Comparison of ENCODE assay signal across 18 mouse cellular contexts in the genomic region with DNA sequence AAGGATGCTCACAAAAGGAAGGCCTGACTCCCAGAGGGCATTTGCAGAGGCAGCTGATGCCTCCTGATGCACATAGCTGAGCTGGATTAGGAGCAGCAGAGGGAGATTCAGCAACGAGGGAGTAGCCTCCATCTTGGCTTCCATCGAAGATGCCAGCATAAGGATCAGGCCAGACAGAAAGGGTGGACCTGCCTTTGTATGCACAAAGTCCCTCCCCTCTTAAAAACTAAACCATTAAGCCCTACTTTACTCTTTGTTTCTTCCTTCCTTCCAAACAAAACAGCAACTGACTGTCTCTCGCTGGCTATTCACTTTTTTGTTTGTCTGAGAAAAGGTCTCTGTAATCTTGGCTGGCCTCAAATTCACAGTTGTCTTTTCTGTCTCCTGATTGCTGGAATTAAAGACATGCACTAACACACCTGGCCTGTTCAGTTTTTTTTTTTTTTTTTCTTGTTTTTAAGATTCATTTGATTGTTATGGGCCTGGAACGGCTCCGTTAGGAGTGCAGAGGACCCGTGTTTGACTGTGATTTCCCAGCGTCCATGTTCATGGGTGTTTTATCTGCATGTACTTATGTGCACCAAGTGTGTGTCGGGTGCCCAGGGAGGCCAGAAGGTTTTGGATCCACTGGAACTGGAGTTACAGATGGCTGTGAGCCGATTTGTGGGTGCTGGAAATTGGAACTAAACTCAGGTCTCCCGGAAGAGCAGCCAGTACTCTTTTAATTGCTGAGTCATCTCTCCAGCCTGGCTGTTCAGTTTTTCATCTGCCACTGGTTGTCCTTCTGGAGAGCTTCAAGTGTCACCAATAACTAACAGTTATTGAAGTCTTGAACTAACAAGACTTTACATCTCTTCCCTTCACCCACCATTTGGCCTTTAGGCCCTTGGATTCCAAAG. TPM values are rescaled to one million over a fixed set of nuclear protein-coding genes. Genes with fewer than 3 reads are reported as not detected.
DNase-seq lines count a peak whose midpoint lies in the region; ATAC-seq lines count a peak whose summit lies in the region.
"Had no signal": no experiment of that assay in that cellular context is flagged by ENCODE, and none has a peak within 500 bp of the region (broad histone marks: within the 10 kb centered on the region; RNA-seq: fewer than 3 reads in every experiment).

No protein-coding gene starts in this region.

- peaks cover 30% of the 10 kb centered on the region for H3K4me1 ChIP-seq in megakaryocyte, embryonic 14.5 days

- peak overlapping the region; percentile 1 for H3K4me3 ChIP-seq in megakaryocyte, embryonic 14.5 days (replicated peaks)
- H3K4me3 ChIP-seq: embryonic facial prominence, embryonic 10.5 days; kidney, embryonic 15.5 days; midbrain, embryonic 15.5 days had no signal

- peaks cover 4% of the 10 kb centered on the region for H3K36me3 ChIP-seq in megakaryocyte, embryonic 14.5 days (replicated peaks; ENCODE audit: low read length)
- H3K36me3 ChIP-seq: embryonic facial prominence, embryonic 10.5 days; kidney, embryonic 15.5 days; midbrain, embryonic 15.5 days had no signal

- H3K27me3 ChIP-seq in megakaryocyte, embryonic 14.5 days (replicated peaks) = no peaks in the 10 kb centered on the region
- H3K27me3 ChIP-seq: kidney, embryonic 15.5 days; midbrain, embryonic 15.5 days had no signal

- H3K9me3 ChIP-seq in megakaryocyte, embryonic 14.5 days = peaks cover 7% of the 10 kb centered on the region
- H3K9me3 ChIP-seq: embryonic facial prominence, embryonic 10.5 days; kidney, embryonic 15.5 days; midbrain, embryonic 15.5 days had no signal

- peak; percentile 33 to 51 for DNase-seq in adrenal gland, adult (ENCODE audit: inconsistent age in 2 of 2, low spot score in 1 of 2)
- DNase-seq in adrenal gland, postnatal 36 days = no peak
- DNase-seq in heart, postnatal 4 days = no peak
- no peak for DNase-seq in right cerebral cortex, postnatal 4 days
- DNase-seq: cerebellum, adult 9-10 months; gastrocnemius, postnatal 36 days; heart, postnatal 36 days; left cerebral cortex, postnatal 4 days; lung, adult 2 months; lung, postnatal 4 days had no signal

- no peak for ATAC-seq in megakaryocyte, adult 5-6 weeks (ENCODE audit: poor library complexity, severe bottlenecking)
- ATAC-seq in erythroblast, adult 5-6 weeks (replicated peaks; ENCODE audit: low FRiP score, poor library complexity, severe bottlenecking) = peak; percentile 87
- ATAC-seq in megakaryocyte progenitor cell, adult 5-6 weeks (replicated peaks; ENCODE audit: poor library complexity) = peak; percentile 48
- ATAC-seq: activated CD4-positive, CD25-positive, alpha-beta regulatory T cell, adult 4 months; midbrain, embryonic 15.5 days had no signal

RNA-seq across cellular contexts. Expression of gene Arih2, which starts 5.6 kb away (rescaled TPM):
- total RNA-seq in adrenal gland, postnatal 36 days (2021) = 10 to 100 TPM; 62.2 to 65.6 TPM
- polyA plus RNA-seq in megakaryocyte, embryonic 14.5 days (2012; ENCODE audit: insufficient read depth, low replicate concordance) = 33.3 and 103 TPM in 2 replicates
- 18.0 and 21.3 TPM in 2 replicates for total RNA-seq in megakaryocyte, adult 5-6 weeks (2015)
- 56.0 and 57.5 TPM in 2 replicates for total RNA-seq in megakaryocyte, adult 5-6 weeks (2017)
- total RNA-seq in erythroblast, adult 5-6 weeks (2015; ENCODE audit: low replicate concordance) = 36.6 and 115 TPM in 2 replicates
- 83.3 and 101 TPM in 2 replicates for total RNA-seq in erythroblast, adult 5-6 weeks (2017; ENCODE audit: low replicate concordance)
- 20.0 and 20.1 TPM in 2 replicates for total RNA-seq in megakaryocyte progenitor cell, adult 5-6 weeks (2015)
- 42.5 and 47.4 TPM in 2 replicates for total RNA-seq in megakaryocyte progenitor cell, adult 5-6 weeks (2017)
- 10 to 100 TPM; 60.7 to 76.7 TPM for total RNA-seq in heart, postnatal 4 days (2021)

RNA-seq across cellular contexts. Expression of gene Slc25a20, which starts 7.1 kb away (rescaled TPM):
- 100 to 1,000 TPM; 112 to 140 TPM for total RNA-seq in adrenal gland, postnatal 36 days (2021)
- 3.2 and 4.4 TPM in 2 replicates for polyA plus RNA-seq in megakaryocyte, embryonic 14.5 days (2012; ENCODE audit: insufficient read depth, low replicate concordance)
- 18.4 and 20.2 TPM in 2 replicates for total RNA-seq in megakaryocyte, adult 5-6 weeks (2015)
- 22.0 and 22.9 TPM in 2 replicates for total RNA-seq in megakaryocyte, adult 5-6 weeks (2017)
- total RNA-seq in erythroblast, adult 5-6 weeks (2015; ENCODE audit: low replicate concordance) = 4.2 and 6.5 TPM in 2 replicates
- 2.2 and 4.9 TPM in 2 replicates for total RNA-seq in erythroblast, adult 5-6 weeks (2017; ENCODE audit: low replicate concordance)
- total RNA-seq in megakaryocyte progenitor cell, adult 5-6 weeks (2015) = 18.5 and 21.5 TPM in 2 replicates
- total RNA-seq in megakaryocyte progenitor cell, adult 5-6 weeks (2017) = 26.0 and 28.3 TPM in 2 replicates
- total RNA-seq in heart, postnatal 4 days (2021) = 100 to 1,000 TPM; 206 to 213 TPM

RNA-seq across cellular contexts. Expression of gene Prkar2a, which starts 34.3 kb away (rescaled TPM):
- 10 to 100 TPM; 28.9 to 34.9 TPM for total RNA-seq in adrenal gland, postnatal 36 days (2021)
- 1.6 and 2.8 TPM in 2 replicates for polyA plus RNA-seq in megakaryocyte, embryonic 14.5 days (2012; ENCODE audit: insufficient read depth, low replicate concordance)
- 15.9 and 20.6 TPM in 2 replicates for total RNA-seq in megakaryocyte, adult 5-6 weeks (2015)
- total RNA-seq in megakaryocyte, adult 5-6 weeks (2017) = 15.5 and 35.4 TPM in 2 replicates
- 2.9 and 5.9 TPM in 2 replicates for total RNA-seq in erythroblast, adult 5-6 weeks (2015; ENCODE audit: low replicate concordance)
- 1.4 and 3.1 TPM in 2 replicates for total RNA-seq in erythroblast, adult 5-6 weeks (2017; ENCODE audit: low replicate concordance)
- total RNA-seq in megakaryocyte progenitor cell, adult 5-6 weeks (2015) = 20.0 and 21.9 TPM in 2 replicates
- total RNA-seq in megakaryocyte progenitor cell, adult 5-6 weeks (2017) = 17.4 and 29.2 TPM in 2 replicates
- 10 to 100 TPM; 74.0 to 79.7 TPM for total RNA-seq in heart, postnatal 4 days (2021)

RNA-seq across cellular contexts. Expression of gene P4htm, which starts 57.3 kb away (rescaled TPM):
- total RNA-seq in adrenal gland, postnatal 36 days (2021) = 1 to 10 TPM; 5.6 to 6.3 TPM
- polyA plus RNA-seq in megakaryocyte, embryonic 14.5 days (2012; ENCODE audit: insufficient read depth, low replicate concordance) = 1.8 and 2.8 TPM in 2 replicates
- 0.18 and 0.21 TPM in 2 replicates for total RNA-seq in megakaryocyte, adult 5-6 weeks (2015)
- total RNA-seq in megakaryocyte, adult 5-6 weeks (2017) = not detected in 2 replicates
- total RNA-seq in erythroblast, adult 5-6 weeks (2015; ENCODE audit: low replicate concordance) = not detected in 2 replicates
- total RNA-seq in erythroblast, adult 5-6 weeks (2017; ENCODE audit: low replicate concordance) = 1.8 TPM in 1 of 2 replicates, not detected in the other
- total RNA-seq in megakaryocyte progenitor cell, adult 5-6 weeks (2015) = 0.39 and 1.2 TPM in 2 replicates
- 1.00 and 1.8 TPM in 2 replicates for total RNA-seq in megakaryocyte progenitor cell, adult 5-6 weeks (2017)
- total RNA-seq in heart, postnatal 4 days (2021) = 10 to 100 TPM; 13.2 to 13.4 TPM

Comparison
In these comparisons a context has a peak if more than half of its experiments do, and no peak if none do; other contexts are left out.
1. DNase-seq: peak in adrenal gland, adult (2 of 2); none in adrenal gland, postnatal 36 days (0 of 2), heart, postnatal 4 days (single experiment) and right cerebral cortex, postnatal 4 days (single experiment).